Mouse (Mus musculus): ENCODE data around the gene Limk2. TPM values are rescaled to one million over a fixed set of nuclear protein-coding genes. Genes with fewer than 3 reads are reported as not detected.

The Limk2 gene
- polyA plus RNA-seq (2012; rRNA removed), result 53.7 and 55.5 TPM in 2 replicates

DNA sequence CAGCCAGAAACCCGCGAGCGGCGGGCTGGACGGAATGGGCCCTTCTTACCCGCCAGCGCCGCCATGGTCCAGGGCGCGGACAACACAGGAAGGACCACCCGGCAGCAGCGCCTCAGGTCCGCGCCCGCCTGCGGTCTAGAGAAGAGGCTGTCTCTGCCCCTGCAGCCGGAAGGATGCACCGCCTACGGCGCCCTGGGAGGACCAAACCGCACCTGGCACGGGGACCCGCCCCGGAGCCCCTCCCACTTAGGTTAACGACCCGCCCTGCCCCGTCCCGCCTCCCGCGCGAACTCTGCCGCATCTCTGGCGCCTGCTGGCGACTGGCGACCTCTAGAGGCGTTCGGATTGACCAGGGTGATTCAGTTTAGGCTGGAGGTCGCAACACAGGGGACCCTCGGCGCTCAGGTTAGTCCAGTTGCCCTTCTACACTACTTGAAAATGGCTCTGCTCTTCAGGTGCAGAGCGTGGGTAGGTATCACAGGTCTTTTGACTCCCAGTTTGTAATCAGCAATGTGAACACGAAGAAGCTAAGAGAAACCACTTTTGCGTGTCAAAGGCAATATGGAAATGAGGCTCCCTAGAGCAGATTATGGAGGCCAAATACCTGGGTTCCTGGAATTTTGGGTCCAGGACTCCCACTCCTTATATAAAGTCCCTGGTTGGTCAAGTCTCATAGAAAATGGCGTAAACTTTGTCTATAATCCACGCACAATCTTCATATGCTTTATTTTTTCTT, at the start of gene Limk2:
Gene Limk2, minus strand, starts transcription at position 193 of the 736 bp plus-strand sequence.

DNA sequence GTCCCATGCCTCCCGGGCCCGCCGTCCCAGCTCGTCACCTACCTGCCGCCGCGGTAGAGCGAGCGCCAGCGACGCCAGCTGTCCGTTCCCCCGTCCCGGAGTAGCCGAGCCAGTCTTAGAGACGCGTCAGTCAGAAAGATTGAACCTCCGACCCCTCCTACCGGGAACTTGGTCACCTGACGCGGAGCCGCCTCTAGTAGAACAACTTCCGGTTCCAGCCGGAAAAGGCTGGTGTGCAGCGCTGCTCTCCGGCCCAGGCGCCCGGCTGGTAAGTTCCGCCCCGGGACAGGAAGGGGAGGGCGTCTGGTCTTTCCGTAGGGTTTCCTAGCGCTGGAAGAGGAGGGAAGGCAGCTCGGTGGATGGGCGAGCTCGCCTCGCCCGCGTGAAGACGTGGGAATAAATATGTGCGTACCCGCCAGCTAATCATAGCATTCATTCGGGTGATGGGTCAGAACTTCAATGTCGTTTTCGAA, 43.2 kb upstream of the Limk2 start, which contains the start of gene Rnf185:
Gene Rnf185, minus strand, starts transcription at position 197 of the 473 bp plus-strand sequence.

GRCm38 (mm10) chr11:3329891-3330451, 79.0 kb downstream of the Limk2 start, which contains the start of gene Pik3ip1:
TSS of gene Pik3ip1 (plus strand) at chr11:3330401.

Other genes starting within 250 kb of the Limk2 start
- gene Sfi1, start 215.7 kb downstream of the Limk2 start, polyA plus RNA-seq (2012; rRNA removed), result 9.0 and 11.0 TPM in 2 replicates
- gene Eif4enif1, start 206.8 kb downstream of the Limk2 start, polyA plus RNA-seq (2012; rRNA removed), result 14.2 and 20.6 TPM in 2 replicates
- 1.5 and 3.1 TPM in 2 replicates for gene Drg1, start 142.8 kb downstream of the Limk2 start, polyA plus RNA-seq (2012; rRNA removed)
- 8.1 and 12.0 TPM in 2 replicates for gene Patz1, start 120.3 kb downstream of the Limk2 start, polyA plus RNA-seq (2012; rRNA removed)
- 7.7 and 9.1 TPM in 2 replicates for gene Pik3ip1, start 78.8 kb downstream of the Limk2 start, polyA plus RNA-seq (2012; rRNA removed)
- 12.5 and 12.7 TPM in 2 replicates for gene Rnf185, start 43.2 kb upstream of the Limk2 start, polyA plus RNA-seq (2012; rRNA removed)
- gene Pla2g3, start 79.1 kb upstream of the Limk2 start, polyA plus RNA-seq (2012; rRNA removed), result 1.1 and 2.1 TPM in 2 replicates
- gene Inpp5j, start 95.6 kb upstream of the Limk2 start, polyA plus RNA-seq (2012; rRNA removed), result 10.3 and 13.8 TPM in 2 replicates
- 106 and 141 TPM in 2 replicates for gene Selenom, start 105.5 kb upstream of the Limk2 start, polyA plus RNA-seq (2012; rRNA removed)
- 81.6 and 86.6 TPM in 2 replicates for gene Smtn, start 131.4 kb upstream of the Limk2 start, polyA plus RNA-seq (2012; rRNA removed)
- gene Morc2a, start 240.0 kb upstream of the Limk2 start, polyA plus RNA-seq (2012; rRNA removed), result 1.5 and 2.7 TPM in 2 replicates